Mouse (Mus musculus): ENCODE data around the gene Brk1.

The Brk1 gene

DNA sequence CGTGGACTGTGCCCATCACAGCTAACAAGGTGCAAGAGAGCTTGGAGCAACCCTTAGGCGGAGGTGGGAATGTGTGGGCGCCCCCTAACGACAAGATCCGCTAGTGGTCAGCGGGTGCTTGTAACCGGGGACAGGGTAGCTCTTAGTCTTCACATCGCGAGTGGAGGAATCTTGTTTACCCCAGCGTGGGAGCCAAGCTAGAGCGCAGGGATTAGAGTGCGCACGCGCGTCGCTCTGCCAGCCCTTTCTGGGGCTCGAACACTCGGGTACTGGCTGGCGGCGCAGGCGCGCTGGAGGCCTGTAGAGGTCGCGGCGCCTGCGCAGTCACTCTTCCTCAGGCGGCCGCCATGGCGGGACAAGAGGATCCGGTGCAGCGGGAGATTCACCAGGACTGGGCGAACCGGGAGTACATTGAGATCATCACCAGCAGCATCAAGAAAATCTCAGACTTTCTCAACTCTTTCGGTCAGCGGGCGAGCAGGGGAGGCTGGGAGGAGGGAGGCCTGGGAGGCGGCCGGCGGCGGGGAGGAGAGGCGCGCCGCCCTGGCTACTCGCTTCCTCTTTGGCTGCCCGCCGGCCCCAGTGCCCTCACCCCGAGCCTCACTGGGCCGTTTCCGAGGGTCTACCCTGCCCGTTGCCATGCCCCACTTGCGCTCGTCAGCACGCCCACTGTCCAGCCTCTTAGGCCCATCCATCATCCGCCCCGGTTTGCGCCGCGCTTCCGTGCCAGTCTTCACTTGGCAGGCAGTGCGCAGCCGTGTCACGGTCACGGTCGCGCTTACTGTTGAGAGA is at the start of gene Brk1:
Brk1 (plus strand) TSS at position 341 of the 792 bp plus-strand sequence.
- DNase-seq = peak; percentile 88

DNA sequence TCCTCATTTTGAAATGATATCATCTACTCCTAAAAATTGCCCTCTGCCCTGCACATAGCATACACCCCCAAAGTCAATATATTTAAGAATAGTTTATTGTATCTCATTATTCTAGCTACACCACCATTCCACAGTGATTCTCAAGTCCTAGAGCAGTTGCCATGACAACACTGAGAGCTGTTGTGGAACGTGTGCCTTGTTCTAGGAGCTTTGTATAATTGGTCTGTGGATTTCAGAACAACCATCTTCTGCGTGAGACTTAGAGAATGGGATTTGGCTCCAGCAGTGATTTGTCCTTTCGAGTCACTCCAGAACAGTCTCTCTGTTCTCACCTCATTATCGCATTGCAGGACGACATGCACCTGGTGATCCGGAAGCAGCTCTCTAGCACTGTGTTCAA is 44.8 kb upstream of the Brk1 start:
- no peak for DNase-seq

DNA sequence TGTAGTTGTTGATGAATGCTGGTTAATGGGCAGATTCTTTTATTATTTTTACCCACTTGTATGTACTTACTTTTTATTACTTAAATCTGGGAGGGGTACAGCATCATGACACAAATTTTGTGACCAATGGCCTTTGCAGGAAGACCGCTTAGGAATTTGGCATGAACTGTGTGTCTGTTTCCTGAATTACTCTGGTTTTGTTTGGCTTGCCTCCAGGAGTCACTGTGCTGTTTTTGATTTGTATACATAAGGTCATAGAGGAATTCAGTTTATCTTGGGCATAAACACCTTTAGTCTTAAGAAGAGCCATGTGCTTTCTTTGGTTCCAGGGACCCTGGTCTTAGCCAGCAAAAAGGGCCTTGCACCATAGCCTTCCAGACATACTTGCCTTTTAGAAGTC is 40.0 kb upstream of the Brk1 start:
- peak; percentile 9 for DNase-seq

- DNase-seq = no peak
Measured at GRCm38 (mm10) chr6:113576044-113576443, 28.5 kb upstream of the Brk1 start.

GRCm38 (mm10) chr6:113579306-113579705 is 25.3 kb upstream of the Brk1 start:
- no peak for DNase-seq

DNA sequence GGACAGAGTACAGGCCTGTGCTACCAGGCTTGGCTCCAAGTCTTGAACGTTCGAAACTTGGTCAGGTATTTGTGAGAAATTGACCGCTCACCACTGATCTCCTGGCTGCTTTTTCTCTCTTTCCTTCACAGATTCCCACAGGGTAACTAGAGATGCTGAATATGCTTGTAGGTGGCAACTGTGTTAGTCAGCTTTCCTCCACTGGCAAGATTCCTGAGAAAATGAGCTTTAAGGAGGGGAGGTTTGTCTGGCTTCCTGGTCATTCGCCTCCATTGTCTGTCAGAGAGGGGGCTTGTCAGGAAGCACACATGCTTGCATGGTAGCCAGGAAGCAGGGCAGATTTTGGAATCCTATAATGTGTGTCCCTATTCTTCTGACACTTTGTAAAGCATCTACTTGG is 21.5 kb upstream of the Brk1 start:
- no peak for DNase-seq

GRCm38 (mm10) chr6:113585065-113585464 is 19.5 kb upstream of the Brk1 start:
- no peak for DNase-seq

DNA sequence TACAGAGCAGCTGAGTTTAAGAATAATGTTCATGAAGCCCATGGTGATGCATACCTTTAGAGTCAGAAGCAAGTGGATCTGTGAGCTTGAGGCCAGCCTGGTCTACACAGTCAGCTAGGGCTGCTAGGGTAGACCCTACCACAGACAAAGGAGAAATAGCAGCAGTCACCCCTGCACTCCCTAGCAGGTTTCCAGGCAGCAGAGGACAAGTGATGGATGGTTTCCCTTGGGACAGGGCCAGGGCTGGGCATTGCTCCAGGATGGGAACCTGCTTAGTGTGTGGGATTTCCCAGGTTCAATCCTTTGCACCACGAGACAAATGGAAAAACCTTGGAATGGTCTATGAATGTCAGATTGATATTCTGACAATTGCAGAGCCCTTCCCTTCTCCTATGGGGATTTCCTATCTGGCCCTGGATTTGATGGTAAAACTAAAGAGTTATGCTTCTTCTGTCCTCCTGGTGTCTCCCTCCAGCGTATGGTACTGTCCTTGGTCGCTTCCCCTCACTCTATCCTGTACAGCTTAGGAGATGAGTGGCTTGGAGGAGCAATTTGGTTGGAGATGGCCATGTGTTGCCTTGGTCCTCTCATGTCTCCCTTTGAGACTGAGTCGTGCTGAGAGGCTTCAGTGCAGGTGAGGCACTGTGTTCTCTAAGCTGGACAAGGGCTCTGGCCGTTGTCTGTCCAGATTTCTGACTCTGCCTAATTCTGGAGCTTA is 17.9 kb upstream of the Brk1 start:
- peak; percentile 80 for DNase-seq

DNA sequence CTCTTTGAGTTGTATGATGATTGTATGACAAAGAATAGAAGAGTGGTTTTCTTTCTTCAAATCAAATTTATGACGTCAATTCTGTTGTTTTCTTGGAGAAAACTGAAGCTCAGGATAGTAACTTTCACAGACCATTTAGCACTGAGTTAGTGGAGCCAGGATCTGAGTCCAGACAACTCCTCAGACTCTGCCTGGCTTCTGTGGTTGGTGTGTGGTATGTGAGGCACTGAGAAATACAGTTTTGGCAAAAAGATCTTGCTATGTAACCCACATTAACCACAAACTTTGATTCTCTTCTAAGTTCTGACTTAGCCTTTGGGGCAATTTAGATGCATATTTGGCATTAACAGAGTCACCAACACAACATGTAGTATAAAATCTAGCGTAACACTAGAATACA is 11.9 kb upstream of the Brk1 start:
- DNase-seq = no peak

DNA sequence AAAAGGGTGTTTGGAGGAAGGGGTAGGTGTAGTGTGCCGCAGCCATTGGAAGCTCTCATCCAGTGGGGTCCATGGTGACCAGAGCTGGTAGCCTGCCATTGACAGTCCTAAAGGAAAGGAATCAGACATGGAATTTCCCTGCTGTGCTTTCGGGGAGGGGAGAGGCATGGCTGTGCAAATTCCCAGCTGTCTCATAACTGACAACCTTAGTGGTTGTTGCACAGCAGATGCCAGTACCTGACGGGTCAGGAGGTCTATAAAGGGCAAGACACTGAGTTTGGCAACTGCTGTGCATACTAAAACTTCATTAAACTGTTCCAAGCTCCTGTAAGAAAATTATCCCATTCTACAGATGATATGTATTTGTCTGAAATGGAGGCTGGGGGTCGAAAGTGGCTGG is 6.6 kb upstream of the Brk1 start:
- DNase-seq = no peak

GRCm38 (mm10) chr6:113599833-113600232 is 4.7 kb upstream of the Brk1 start:
- DNase-seq = no peak

- peak; percentile 54 for DNase-seq
Measured at GRCm38 (mm10) chr6:113600543-113601139, 3.9 kb upstream of the Brk1 start, which contains the start of gene Fancd2os. Fancd2os (minus strand) TSS chr6:113600715.

- no peak for DNase-seq
Measured at GRCm38 (mm10) chr6:113602821-113603220, 1.8 kb upstream of the Brk1 start.

DNA sequence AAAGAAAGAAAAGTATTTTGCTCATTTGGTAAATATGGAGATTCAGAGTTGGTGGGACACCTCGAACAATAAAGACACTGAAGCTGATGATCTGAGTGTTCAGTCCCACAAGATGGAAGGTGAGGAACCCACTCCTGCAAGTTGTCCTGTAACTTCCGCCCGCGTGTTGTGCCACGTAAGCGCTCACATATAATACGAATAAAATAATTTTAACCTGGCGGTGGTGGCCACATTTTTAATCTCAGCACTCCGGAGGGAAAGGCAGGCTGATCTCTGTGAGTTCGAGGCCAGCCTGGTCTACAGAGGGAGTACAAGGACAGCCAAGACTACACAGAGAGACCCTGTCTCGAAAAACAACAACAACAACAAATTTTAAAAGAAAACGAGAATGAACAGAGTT is 579 bp upstream of the Brk1 start:
- DNase-seq = no peak

DNA sequence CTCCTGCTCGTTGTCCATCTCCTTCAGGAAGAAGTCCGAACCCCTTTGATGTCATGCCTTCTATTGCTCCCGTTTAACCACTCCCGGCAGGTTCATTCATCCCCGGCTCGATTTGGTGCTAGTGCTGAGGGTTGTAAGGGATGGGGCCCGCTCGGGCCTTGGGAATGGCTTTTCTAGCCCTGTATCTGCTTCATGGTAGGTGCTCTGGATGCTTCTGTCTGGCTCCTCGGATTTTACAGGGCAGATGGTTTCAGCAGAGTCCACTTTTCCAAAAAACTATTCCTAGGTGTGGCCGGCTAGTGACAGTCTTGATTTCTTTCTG is 613 bp downstream of the Brk1 start:
- DNase-seq = no peak

GRCm38 (mm10) chr6:113608871-113609270 is 4.3 kb downstream of the Brk1 start:
- no peak for DNase-seq

- DNase-seq = no peak
Measured at GRCm38 (mm10) chr6:113609293-113609692, 4.7 kb downstream of the Brk1 start.

DNA sequence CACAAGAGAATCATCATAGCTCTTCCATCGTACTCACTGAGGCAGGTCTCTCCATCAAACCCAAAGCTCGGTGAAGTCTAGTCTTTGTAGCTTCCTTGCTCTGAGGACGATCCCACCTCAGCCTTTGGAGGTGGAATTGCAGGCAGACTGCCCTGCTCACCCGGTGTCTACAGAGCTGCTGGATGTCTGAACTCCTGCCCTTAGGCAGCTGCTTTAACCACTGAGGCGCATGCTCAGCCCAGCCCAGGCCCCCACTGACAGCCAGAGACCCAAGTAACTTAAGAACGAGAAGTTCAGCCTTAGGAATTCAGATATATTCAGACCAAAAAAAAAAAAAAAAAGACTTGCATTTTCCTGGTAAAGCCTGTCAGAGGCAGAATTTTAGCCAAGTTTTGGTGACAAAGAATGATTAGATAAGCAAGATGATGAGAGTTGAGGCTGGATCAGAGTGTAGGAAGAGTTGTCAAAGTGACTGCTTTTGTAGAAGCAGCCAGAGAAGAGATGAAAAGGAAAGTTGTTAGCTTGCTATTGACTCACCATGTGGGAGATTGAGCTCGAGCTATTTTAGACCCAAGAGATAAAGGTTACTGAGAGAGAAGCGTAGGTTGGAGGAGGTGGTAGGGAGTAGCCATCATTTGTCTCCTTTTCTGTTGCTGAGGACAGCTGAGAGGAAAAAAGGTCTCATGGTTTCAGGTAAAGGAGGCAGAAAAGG is 7.8 kb downstream of the Brk1 start:
- DNase-seq = no peak

DNA sequence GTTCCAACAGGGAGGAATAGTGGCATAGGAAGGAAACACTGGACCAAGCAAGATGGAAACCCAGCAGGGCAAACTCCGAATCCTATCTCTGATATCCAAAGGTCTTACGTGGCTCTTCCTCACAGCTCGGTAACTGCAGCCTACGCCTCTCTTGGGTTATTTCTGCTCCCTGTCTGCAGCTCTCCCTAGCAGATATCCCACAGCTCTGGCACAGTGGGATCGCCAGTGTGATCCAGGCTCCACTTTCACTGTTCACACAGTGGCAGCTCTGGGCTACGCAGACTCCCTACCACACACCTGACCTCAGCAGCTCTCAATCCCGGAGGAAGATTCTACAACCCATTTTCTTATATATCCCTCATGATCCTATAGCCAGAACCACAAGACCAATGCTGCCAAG is 9.6 kb downstream of the Brk1 start:
- DNase-seq = no peak

GRCm38 (mm10) chr6:113614997-113615396 is 10.4 kb downstream of the Brk1 start:
- no peak for DNase-seq

GRCm38 (mm10) chr6:113615489-113615888 is 10.9 kb downstream of the Brk1 start:
- no peak for DNase-seq

DNA sequence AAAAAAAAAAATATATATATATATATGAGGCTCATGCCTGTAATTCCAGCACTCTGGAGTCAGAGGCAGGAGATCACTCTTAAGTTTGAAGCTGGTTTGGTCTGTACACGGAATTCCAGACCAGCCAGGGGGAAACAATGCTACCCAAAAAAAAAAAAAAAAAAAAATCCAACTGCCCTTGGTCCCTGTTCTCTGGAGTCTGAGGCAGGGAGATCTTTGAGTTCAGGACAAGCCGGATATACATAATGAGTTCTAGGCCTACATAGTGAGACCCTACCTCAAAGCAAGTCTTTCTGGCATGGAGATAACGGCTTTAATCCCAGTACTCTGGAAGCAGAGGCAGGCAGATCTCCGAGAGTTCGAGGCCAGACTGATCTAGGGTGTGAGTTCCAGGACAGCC is 18.8 kb downstream of the Brk1 start:
- DNase-seq = no peak

GRCm38 (mm10) chr6:113623941-113624751 is 19.6 kb downstream of the Brk1 start, which contains the start of gene Vhl:
Vhl (plus strand) TSS chr6:113623959.
- DNase-seq = peak; percentile 92

Measured in kidney, adult 9 months (tissue).